Mouse (Mus musculus): ENCODE measurements around the gene Rnf38.

DNA sequence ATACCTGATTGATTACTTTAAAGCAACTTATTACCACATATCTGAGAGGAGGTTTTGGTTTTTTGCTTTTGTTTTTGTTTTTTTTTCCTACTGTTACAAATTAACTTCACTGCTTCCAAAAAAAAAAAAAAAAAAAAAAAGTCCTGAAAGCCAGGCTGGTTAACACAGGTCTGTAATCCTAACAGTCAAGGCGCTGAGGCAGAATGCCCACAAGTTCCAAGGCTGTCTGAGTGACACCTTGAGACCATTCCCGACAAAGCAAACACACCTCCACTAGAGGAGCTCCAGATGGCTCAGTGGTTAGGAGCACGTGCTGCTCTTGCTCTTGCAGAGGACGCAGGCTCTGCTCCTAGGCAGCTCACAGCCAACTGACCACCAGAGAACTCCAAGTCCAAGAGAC lies 10.1 kb downstream of the Rnf38 start:
- TF ChIP-seq CTCF (IDR thresholded peaks at IDR 0.05; ENCODE audit: low read depth) (no peak), EP300 (IDR thresholded peaks at IDR 0.05; ENCODE audit: low read depth) (no peak)

All from liver, postnatal 0 days (tissue).